Mouse (Mus musculus): ENCODE data around the gene Ifnb1. TPM values are rescaled to one million over a fixed set of nuclear protein-coding genes. Genes with fewer than 3 reads are reported as not detected.

Ifnb1 gene
- polyA plus RNA-seq, 1 experiment = not detected

DNA sequence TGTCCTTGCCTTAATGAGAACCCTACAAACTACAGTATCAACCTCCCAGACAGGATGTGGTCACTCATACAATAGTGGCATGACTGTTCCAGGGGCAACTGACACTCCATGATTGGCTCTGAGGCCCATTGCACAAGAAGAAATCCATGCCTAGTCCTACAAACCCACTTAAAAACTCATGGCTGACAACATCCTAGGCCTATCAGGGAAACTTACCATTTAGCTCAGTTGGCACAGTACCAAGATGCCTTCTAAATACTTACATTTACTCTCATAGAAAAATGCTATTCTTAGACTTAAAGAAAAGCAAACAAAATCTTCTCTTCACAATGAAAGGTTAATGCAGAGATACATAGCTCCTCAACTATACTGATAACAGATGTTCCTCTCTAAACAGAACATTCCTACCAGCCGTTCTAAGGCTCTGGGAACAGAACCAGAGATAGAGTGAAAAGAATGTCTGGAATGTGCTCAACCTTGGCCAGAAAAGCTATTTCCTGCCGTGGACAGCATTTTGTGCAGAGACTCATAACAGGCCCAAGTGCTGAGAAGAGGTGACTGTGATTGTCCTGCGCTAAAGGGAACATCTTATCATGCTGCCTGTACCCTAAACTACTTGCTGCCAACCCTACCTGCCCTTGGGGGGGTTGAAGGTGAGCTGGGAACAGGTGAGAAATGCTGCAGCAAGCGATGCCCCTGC is 45.9 kb downstream of the Ifnb1 start:
- TF ChIP-seq MYOG (IDR thresholded peaks at IDR 0.05; ENCODE audit: control insufficient read depth in 1 of 3, insufficient read depth in 1 of 3, insufficient read length in 2 of 3, low read depth in 2 of 3) (no peak), MAX (IDR thresholded peaks at IDR 0.05; ENCODE audit: low read depth) (no peak), TCF3 (IDR thresholded peaks at IDR 0.05; ENCODE audit: insufficient read length, low read depth) (no peak), USF1 (IDR thresholded peaks at IDR 0.05; ENCODE audit: low read depth) (no peak), E2F4 (IDR thresholded peaks at IDR 0.05; ENCODE audit: insufficient read depth) (no peak), CEBPB (IDR thresholded peaks at IDR 0.05; ENCODE audit: insufficient read depth, poor library complexity, severe bottlenecking) (no peak), POLR2A (IDR thresholded peaks at IDR 0.05; ENCODE audit: insufficient read length, low read depth) (no peak)
- Histone ChIP-seq H3ac (ENCODE audit: control insufficient read depth, insufficient read length) (no peak overlapping the region), H3K27me3 (ENCODE audit: control insufficient read depth, insufficient read depth, insufficient read length) (no peaks in the 10 kb centered on the region), H3K4me3 (no peak overlapping the region), H3K4me2 (ENCODE audit: low read depth) (no peak overlapping the region), H3K79me2 (ENCODE audit: control insufficient read depth, insufficient read depth) (no peaks in the 10 kb centered on the region), H3K36me3 (ENCODE audit: control insufficient read depth, insufficient read depth) (no peaks in the 10 kb centered on the region)

DNA sequence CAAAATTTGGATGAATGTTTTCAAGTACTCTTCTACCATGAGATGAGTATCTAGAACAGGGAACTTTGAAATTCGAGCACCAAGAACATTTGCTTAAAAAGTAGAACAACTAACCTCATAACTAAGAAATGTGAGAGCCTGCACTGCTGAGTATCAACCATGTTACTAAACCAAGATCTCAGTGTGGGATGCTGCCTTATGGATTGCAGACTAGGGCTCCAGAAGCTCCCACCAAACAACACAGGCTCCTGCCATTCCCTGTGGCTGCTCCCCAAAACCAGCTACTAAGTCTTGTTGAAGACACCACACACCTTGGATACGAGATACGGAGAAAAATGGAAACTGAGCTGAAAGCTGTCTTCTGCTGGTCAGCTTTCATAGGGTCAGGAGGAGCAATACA is 46.5 kb downstream of the Ifnb1 start:
- Histone ChIP-seq H3ac (ENCODE audit: control insufficient read depth, insufficient read length) (no peak overlapping the region), H3K36me3 (ENCODE audit: control insufficient read depth, insufficient read depth) (no peaks in the 10 kb centered on the region), H3K79me2 (ENCODE audit: control insufficient read depth, insufficient read depth) (no peaks in the 10 kb centered on the region), H3K27me3 (ENCODE audit: control insufficient read depth, insufficient read depth, insufficient read length) (no peaks in the 10 kb centered on the region), H3K4me3 (no peak overlapping the region), H3K4me2 (ENCODE audit: low read depth) (no peak overlapping the region)
- TF ChIP-seq MAX (IDR thresholded peaks at IDR 0.05; ENCODE audit: low read depth) = no peak
- no peak for TF ChIP-seq POLR2AphosphoS2 (IDR thresholded peaks at IDR 0.05; ENCODE audit: insufficient read length, low read depth)
- TF ChIP-seq REST (IDR thresholded peaks at IDR 0.05; ENCODE audit: insufficient read depth, insufficient read length) = no peak
- TF ChIP-seq SRF (IDR thresholded peaks at IDR 0.05; ENCODE audit: control insufficient read depth, insufficient read length, low read depth) = no peak
- TF ChIP-seq CEBPB (IDR thresholded peaks at IDR 0.05; ENCODE audit: insufficient read depth, poor library complexity, severe bottlenecking) = no peak
- TF ChIP-seq USF1 (IDR thresholded peaks at IDR 0.05; ENCODE audit: low read depth) = no peak
- TF ChIP-seq MYOD1 (IDR thresholded peaks at IDR 0.05; ENCODE audit: control insufficient read depth in 1 of 3, insufficient read length in 2 of 3, low read depth in 2 of 3) = no peak
- TF ChIP-seq MYOG (IDR thresholded peaks at IDR 0.05; ENCODE audit: control insufficient read depth in 1 of 3, insufficient read depth in 1 of 3, insufficient read length in 2 of 3, low read depth in 2 of 3) = no peak
- no peak for TF ChIP-seq TCF3 (IDR thresholded peaks at IDR 0.05; ENCODE audit: insufficient read length, low read depth)

Other genes with a start within 250 kb of the Ifnb1 start
- 2.4 TPM for gene Hacd4, start 83.8 kb downstream of the Ifnb1 start, polyA plus RNA-seq (2012; fragmentation: generic; extraction: Trizol)
- gene Ifna15, start 35.5 kb upstream of the Ifnb1 start, polyA plus RNA-seq (2012; fragmentation: generic; extraction: Trizol) = not detected
- gene Ifna14, start 49.0 kb upstream of the Ifnb1 start, polyA plus RNA-seq (2012; fragmentation: generic; extraction: Trizol) = not detected
- not detected for gene Ifna9, start 69.6 kb upstream of the Ifnb1 start, polyA plus RNA-seq (2012; fragmentation: generic; extraction: Trizol)
- not detected for gene Ifna12, start 80.6 kb upstream of the Ifnb1 start, polyA plus RNA-seq (2012; fragmentation: generic; extraction: Trizol)
- not detected for gene C87499, start 111.6 kb upstream of the Ifnb1 start, polyA plus RNA-seq (2012; fragmentation: generic; extraction: Trizol)
- not detected for gene Ifna13, start 121.7 kb upstream of the Ifnb1 start, polyA plus RNA-seq (2012; fragmentation: generic; extraction: Trizol)
- gene Ifna16, start 154.2 kb upstream of the Ifnb1 start, polyA plus RNA-seq (2012; fragmentation: generic; extraction: Trizol) = not detected
- not detected for gene Ifna2, start 161.1 kb upstream of the Ifnb1 start, polyA plus RNA-seq (2012; fragmentation: generic; extraction: Trizol)
- not detected for gene Ifnab, start 168.6 kb upstream of the Ifnb1 start, polyA plus RNA-seq (2012; fragmentation: generic; extraction: Trizol)
- 2.0 TPM for gene Gm26566, start 199.0 kb upstream of the Ifnb1 start, polyA plus RNA-seq (2012; fragmentation: generic; extraction: Trizol)
- gene Klhl9, start 199.7 kb upstream of the Ifnb1 start, polyA plus RNA-seq (2012; fragmentation: generic; extraction: Trizol) = 12.0 TPM
- gene Gm13271, start 232.1 kb upstream of the Ifnb1 start, polyA plus RNA-seq (2012; fragmentation: generic; extraction: Trizol) = not detected
- gene Gm13283, start 237.3 kb upstream of the Ifnb1 start, polyA plus RNA-seq (2012; fragmentation: generic; extraction: Trizol) = not detected